Mouse (Mus musculus): ENCODE results near the gene Dctn3. TPM values are rescaled to one million over a fixed set of nuclear protein-coding genes. Genes with fewer than 3 reads are reported as not detected.

The Dctn3 gene
- polyA plus RNA-seq, 1 experiment from 2014 or later, result 123 TPM

DNA sequence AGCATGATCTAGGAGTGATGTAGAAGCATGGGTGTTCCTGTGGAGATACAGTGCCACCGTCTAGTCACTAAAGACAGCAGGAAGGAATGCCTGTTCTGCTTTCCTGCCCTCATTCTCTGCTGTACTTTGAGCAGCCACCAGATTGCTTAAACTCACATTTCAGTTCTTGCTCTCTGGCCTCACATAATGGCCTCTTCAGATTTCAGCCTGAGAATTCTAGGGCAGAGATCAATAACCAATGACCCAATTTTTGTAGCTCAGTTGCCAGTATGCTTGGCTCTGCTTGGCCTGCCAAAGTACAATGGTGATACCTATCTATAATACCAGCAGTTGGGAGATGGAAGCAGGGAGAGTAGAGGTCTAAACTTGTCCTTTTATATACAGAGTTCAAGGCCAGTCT is 22.1 kb upstream of the Dctn3 start:
- Histone ChIP-seq H3K36me3 (ENCODE audit: control insufficient read depth, insufficient read depth, low read length) (no peaks in the 10 kb centered on the region), H3K9ac (ENCODE audit: low read length) (no peak overlapping the region), H3K27ac (ENCODE audit: low read depth) (no peak overlapping the region), H3K27me3 (replicated peaks; ENCODE audit: control insufficient read depth, insufficient read depth, low read length) (no peaks in the 10 kb centered on the region), H3K9me3 (ENCODE audit: control insufficient read depth, low read length) (peaks cover 14% of the 10 kb centered on the region; the same call in 1 of the 2 replicates), H3K4me1 (replicated peaks; ENCODE audit: control insufficient read depth, insufficient read depth, low read length) (peaks cover 5% of the 10 kb centered on the region), H3K4me2 (ENCODE audit: low read length) (no peak overlapping the region), H3K4me3 (ENCODE audit: low read depth, low read length) (no peak overlapping the region)
- DNase-seq (ENCODE audit: low spot score) (no peak), ATAC-seq (replicated peaks; ENCODE audit: low FRiP score, low TSS enrichment, low read depth) (no peak)
- WGBS, result 72% methylated on average over 1 of the region's 1 CpGs

DNA sequence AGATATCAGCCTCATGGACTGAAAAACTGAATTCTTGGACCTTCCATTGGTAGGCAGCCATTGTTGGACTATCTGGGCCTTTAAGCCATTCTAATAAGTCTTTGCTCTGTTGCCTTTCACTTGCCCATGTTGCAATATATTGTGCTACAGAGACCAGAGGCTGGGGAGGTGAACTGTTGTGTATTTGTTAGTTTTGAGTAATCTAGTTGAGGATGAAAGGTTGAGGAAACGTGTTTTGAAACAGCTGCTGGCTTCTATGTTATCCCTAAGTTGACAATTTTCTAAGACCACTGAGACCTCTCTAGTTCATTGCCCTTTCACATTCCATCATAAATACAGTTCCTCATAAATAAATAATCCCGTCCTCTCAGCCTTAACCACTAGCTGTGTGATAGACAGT is 21.2 kb upstream of the Dctn3 start:
- Histone ChIP-seq H3K27ac (ENCODE audit: low read depth) (no peak overlapping the region), H3K9ac (ENCODE audit: low read length) (no peak overlapping the region), H3K4me1 (replicated peaks; ENCODE audit: control insufficient read depth, insufficient read depth, low read length) (peaks cover 12% of the 10 kb centered on the region), H3K4me3 (ENCODE audit: low read depth, low read length) (no peak overlapping the region), H3K27me3 (replicated peaks; ENCODE audit: control insufficient read depth, insufficient read depth, low read length) (no peaks in the 10 kb centered on the region), H3K4me2 (ENCODE audit: low read length) (no peak overlapping the region), H3K36me3 (ENCODE audit: control insufficient read depth, insufficient read depth, low read length) (peaks cover 4% of the 10 kb centered on the region), H3K9me3 (ENCODE audit: control insufficient read depth, low read length) (peaks cover 14% of the 10 kb centered on the region; the same call in 1 of the 2 replicates)
- DNase-seq (ENCODE audit: low spot score) (no peak), ATAC-seq (replicated peaks; ENCODE audit: low FRiP score, low TSS enrichment, low read depth) (no peak)
- 79% methylated on average over 2 of the region's 2 CpGs for WGBS

DNA sequence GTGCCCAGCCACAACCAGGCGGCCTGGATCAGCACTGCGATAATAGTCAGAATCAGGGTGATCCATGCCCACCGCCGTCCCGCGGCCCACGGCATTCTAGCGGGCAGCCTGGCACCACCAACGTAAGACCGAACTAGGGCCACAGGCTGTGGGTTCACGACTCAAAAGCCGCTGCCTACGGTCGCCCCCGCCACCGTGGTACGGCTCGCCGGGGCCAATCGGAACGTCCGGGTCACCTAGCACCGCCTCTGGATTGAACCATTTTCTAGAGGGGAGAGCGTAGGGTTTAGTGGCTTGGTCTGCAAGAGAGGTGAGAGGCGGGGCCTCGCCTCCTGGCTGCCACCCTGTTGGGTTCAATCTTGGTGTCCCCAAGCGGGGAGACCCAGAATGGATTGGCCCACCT is 18.2 kb upstream of the Dctn3 start:
- Histone ChIP-seq H3K4me3 (ENCODE audit: low read depth, low read length) (peak overlapping the region; percentile 76), H3K9me3 (ENCODE audit: control insufficient read depth, low read length) (0 out of 2 replicates have a peak, but pooled peaks cover 4% of the 10 kb centered on the region), H3K27me3 (replicated peaks; ENCODE audit: control insufficient read depth, insufficient read depth, low read length) (no peaks in the 10 kb centered on the region), H3K27ac (ENCODE audit: low read depth) (peak overlapping the region; percentile 82), H3K4me2 (ENCODE audit: low read length) (peak overlapping the region; percentile 94), H3K4me1 (replicated peaks; ENCODE audit: control insufficient read depth, insufficient read depth, low read length) (peaks cover 12% of the 10 kb centered on the region), H3K9ac (ENCODE audit: low read length) (peak overlapping the region; percentile 69), H3K36me3 (ENCODE audit: control insufficient read depth, insufficient read depth, low read length) (peaks cover 16% of the 10 kb centered on the region)
- peak; percentile 95 for ATAC-seq (replicated peaks; ENCODE audit: low FRiP score, low TSS enrichment, low read depth)
- DNase-seq (ENCODE audit: low spot score), result peak; percentile 94
- WGBS, result under 1% methylated on average over 27 of the region's 27 CpGs

DNA sequence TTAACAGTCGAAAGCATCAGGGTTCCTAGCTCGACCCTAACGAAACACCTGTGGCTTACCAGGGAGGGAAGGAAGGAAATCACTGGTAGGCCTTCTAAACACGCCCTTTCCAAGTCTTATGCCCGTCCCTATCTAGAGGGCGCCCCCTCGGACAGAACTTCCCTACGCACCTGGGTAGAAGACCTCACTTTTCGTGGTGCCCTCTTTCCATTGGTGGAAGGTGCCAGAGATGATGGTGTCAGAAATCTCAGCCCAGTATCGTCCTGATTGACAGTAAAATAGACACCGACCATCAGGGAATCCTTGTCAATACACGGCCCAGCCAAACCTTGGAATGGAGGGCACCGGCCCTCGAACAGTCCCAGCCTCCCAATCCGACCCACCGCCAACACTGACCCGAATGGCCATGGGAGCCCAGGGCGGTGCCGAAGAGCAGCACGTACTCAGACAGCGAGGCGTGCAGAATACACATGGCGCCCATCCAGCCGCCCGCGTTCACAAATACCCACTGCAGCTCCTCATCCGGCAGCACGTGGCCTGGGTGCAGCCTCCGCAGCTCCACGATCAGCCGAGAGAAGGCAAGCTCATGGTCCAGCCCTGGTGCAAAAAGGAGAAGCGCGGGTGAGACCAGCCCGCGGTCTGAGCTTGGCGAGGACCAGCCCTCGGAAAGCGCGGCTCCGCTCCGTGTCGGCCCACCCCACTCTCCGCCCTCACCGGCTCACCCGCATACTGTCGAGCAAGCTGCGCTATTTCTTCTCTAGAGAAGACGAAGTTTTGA is 17.6 kb upstream of the Dctn3 start:
- WGBS, result 1% methylated on average over 45 of the region's 48 CpGs
- peak overlapping the region; percentile 94 for H3K4me2 ChIP-seq (ENCODE audit: low read length)
- no peak for DNase-seq (ENCODE audit: low spot score)

DNA sequence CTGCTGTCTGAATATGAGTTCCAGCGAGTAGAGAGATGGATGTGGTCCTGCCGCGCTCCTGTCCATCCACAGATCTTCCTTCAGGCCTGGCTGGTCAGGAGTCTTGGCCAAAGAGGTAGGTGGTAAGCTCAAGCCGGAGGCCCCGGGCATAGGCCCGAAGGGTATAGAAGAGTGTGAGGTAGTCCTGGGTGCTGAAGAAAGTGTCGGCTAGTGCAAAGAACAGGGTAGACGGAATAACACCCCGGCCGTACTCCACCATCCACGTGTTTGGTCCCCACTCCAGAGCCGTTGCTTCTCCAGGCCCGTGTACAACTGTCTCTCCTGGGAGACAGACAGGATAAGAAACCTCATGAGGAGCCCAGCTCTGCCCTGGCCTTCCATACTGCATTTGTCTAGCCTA is 16.3 kb upstream of the Dctn3 start:
- Histone ChIP-seq H3K4me3 (ENCODE audit: low read depth, low read length) (no peak overlapping the region), H3K36me3 (ENCODE audit: control insufficient read depth, insufficient read depth, low read length) (peaks cover 16% of the 10 kb centered on the region), H3K27me3 (replicated peaks; ENCODE audit: control insufficient read depth, insufficient read depth, low read length) (no peaks in the 10 kb centered on the region), H3K4me1 (replicated peaks; ENCODE audit: control insufficient read depth, insufficient read depth, low read length) (peaks cover 12% of the 10 kb centered on the region), H3K9me3 (ENCODE audit: control insufficient read depth, low read length) (0 out of 2 replicates have a peak, but pooled peaks cover 2% of the 10 kb centered on the region), H3K4me2 (ENCODE audit: low read length) (no peak overlapping the region), H3K27ac (ENCODE audit: low read depth) (no peak overlapping the region), H3K9ac (ENCODE audit: low read length) (no peak overlapping the region)
- 93% methylated on average over 13 of the region's 13 CpGs for WGBS
- ATAC-seq (replicated peaks; ENCODE audit: low FRiP score, low TSS enrichment, low read depth) (no peak), DNase-seq (ENCODE audit: low spot score) (no peak)

More for the DNA sequence above, 17.6 kb upstream of the Dctn3 start:
- H3K9ac ChIP-seq (ENCODE audit: low read length), result peak overlapping the region; percentile 69
- peaks cover 12% of the 10 kb centered on the region for H3K4me1 ChIP-seq (replicated peaks; ENCODE audit: control insufficient read depth, insufficient read depth, low read length)
- H3K9me3 ChIP-seq (ENCODE audit: control insufficient read depth, low read length), result 0 out of 2 replicates have a peak, but pooled peaks cover 2% of the 10 kb centered on the region
- peak; percentile 85 for ATAC-seq (replicated peaks; ENCODE audit: low FRiP score, low TSS enrichment, low read depth)
- peak overlapping the region; percentile 82 for H3K27ac ChIP-seq (ENCODE audit: low read depth)
- no peaks in the 10 kb centered on the region for H3K27me3 ChIP-seq (replicated peaks; ENCODE audit: control insufficient read depth, insufficient read depth, low read length)
- H3K36me3 ChIP-seq (ENCODE audit: control insufficient read depth, insufficient read depth, low read length), result peaks cover 16% of the 10 kb centered on the region
- peak overlapping the region; percentile 76 for H3K4me3 ChIP-seq (ENCODE audit: low read depth, low read length)

DNA sequence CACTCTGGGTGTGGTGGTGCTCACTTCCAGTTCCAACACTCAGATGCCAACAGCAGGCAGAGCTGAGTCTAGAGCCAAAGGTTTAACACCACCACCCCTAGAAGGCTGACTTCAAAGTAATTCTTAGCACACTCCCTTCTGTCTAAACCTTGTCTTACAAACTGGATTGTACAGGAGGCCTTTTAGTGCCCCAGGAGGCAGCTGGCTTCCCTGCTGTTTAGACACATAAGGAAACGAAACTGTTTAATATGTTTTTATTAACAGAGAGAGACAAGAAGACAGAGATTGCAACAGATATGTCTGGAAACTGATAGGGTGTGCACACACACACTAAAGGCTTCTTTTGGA is 15.3 kb upstream of the Dctn3 start:
- Histone ChIP-seq H3K9ac (ENCODE audit: low read length) (no peak overlapping the region), H3K4me2 (ENCODE audit: low read length) (no peak overlapping the region)

GRCm38 (mm10) chr4:41737602-41738255 is 14.8 kb upstream of the Dctn3 start:
- H3K27me3 ChIP-seq (replicated peaks; ENCODE audit: control insufficient read depth, insufficient read depth, low read length), result peaks cover 11% of the 10 kb centered on the region
- H3K36me3 ChIP-seq (ENCODE audit: control insufficient read depth, insufficient read depth, low read length), result peaks cover 16% of the 10 kb centered on the region
- 0 out of 2 replicates have a peak, but pooled peaks cover 2% of the 10 kb centered on the region for H3K9me3 ChIP-seq (ENCODE audit: control insufficient read depth, low read length)
- peak; percentile 77 for DNase-seq (ENCODE audit: low spot score)
- no peak overlapping the region for H3K27ac ChIP-seq (ENCODE audit: low read depth)
- peak; percentile 65 for ATAC-seq (replicated peaks; ENCODE audit: low FRiP score, low TSS enrichment, low read depth)
- no peak overlapping the region for H3K9ac ChIP-seq (ENCODE audit: low read length)
- no peak overlapping the region for H3K4me3 ChIP-seq (ENCODE audit: low read depth, low read length)
- peaks cover 12% of the 10 kb centered on the region for H3K4me1 ChIP-seq (replicated peaks; ENCODE audit: control insufficient read depth, insufficient read depth, low read length)
- no peak overlapping the region for H3K4me2 ChIP-seq (ENCODE audit: low read length)
- WGBS, result 32% methylated on average over 8 of the region's 8 CpGs

More for the DNA sequence above, 15.3 kb upstream of the Dctn3 start:
- Histone ChIP-seq H3K4me3 (ENCODE audit: low read depth, low read length) (no peak overlapping the region), H3K27ac (ENCODE audit: low read depth) (no peak overlapping the region), H3K36me3 (ENCODE audit: control insufficient read depth, insufficient read depth, low read length) (peaks cover 16% of the 10 kb centered on the region), H3K4me1 (replicated peaks; ENCODE audit: control insufficient read depth, insufficient read depth, low read length) (peaks cover 12% of the 10 kb centered on the region), H3K27me3 (replicated peaks; ENCODE audit: control insufficient read depth, insufficient read depth, low read length) (peaks cover 6% of the 10 kb centered on the region), H3K9me3 (ENCODE audit: control insufficient read depth, low read length) (0 out of 2 replicates have a peak, but pooled peaks cover 2% of the 10 kb centered on the region)
- no peak for DNase-seq (ENCODE audit: low spot score)
- no peak for ATAC-seq (replicated peaks; ENCODE audit: low FRiP score, low TSS enrichment, low read depth)
- 78% methylated on average over 1 of the region's 1 CpGs for WGBS

GRCm38 (mm10) chr4:41731052-41731765 is 8.2 kb upstream of the Dctn3 start, which contains the start of gene Arid3c:
TSS of gene Arid3c (minus strand) at chr4:41731142.
- no peak within 1 kb of the TSS for H3K27ac ChIP-seq (ENCODE audit: low read depth)
- 0 out of 2 replicates have a peak, but pooled peaks cover 2% of the 10 kb centered on the region for H3K9me3 ChIP-seq (ENCODE audit: control insufficient read depth, low read length)
- H3K36me3 ChIP-seq (ENCODE audit: control insufficient read depth, insufficient read depth, low read length), result no peaks in the 10 kb centered on the region
- no peak within 1 kb of the TSS for H3K9ac ChIP-seq (ENCODE audit: low read length)
- H3K4me2 ChIP-seq (ENCODE audit: low read length), result peak within 1 kb of the TSS; percentile 44
- H3K27me3 ChIP-seq (replicated peaks; ENCODE audit: control insufficient read depth, insufficient read depth, low read length), result peaks cover 71% of the 10 kb centered on the region
- DNase-seq (ENCODE audit: low spot score), result peak; percentile 66
- 0 out of 2 replicates have a peak, but pooled peaks have one; percentile 34 for ATAC-seq (replicated peaks; ENCODE audit: low FRiP score, low TSS enrichment, low read depth)
- H3K4me1 ChIP-seq (replicated peaks; ENCODE audit: control insufficient read depth, insufficient read depth, low read length), result peaks cover 6% of the 10 kb centered on the region; the same call in 1 of the 2 replicates
- WGBS, result 1% methylated on average over 49 of the region's 50 CpGs
- H3K4me3 ChIP-seq (ENCODE audit: low read depth, low read length), result peak within 1 kb of the TSS; percentile 25
